Mouse (Mus musculus) testis, adult 2 months (tissue): ENCODE data around the gene Rgs6. TPM values are rescaled to one million over a fixed set of nuclear protein-coding genes. Genes with fewer than 3 reads are reported as not detected.
A peak's percentile ranks its signal among the peaks of the same experiment; 100 is the strongest.

Experiments
- H3K27ac ChIP-seq: fragments of 200-500 bp; 2 replicates; pipeline ENCODE4 v1.5.1; 2012; ENCODE audit warnings: low read depth, low read length; ENCODE audit not compliant: control insufficient read depth, insufficient read depth
- H3K27me3 ChIP-seq: fragments of 200-500 bp; 2 replicates; pipeline ENCODE4 v1.6.1; 2012; ENCODE audit warnings: mild to moderate bottlenecking, low read length, moderate library complexity; ENCODE audit not compliant: control insufficient read depth, insufficient read depth
- H3K36me3 ChIP-seq: fragments of 200-500 bp; 2 replicates; pipeline ENCODE4 v1.6.1; 2012; ENCODE audit warnings: mild to moderate bottlenecking, low read length; ENCODE audit not compliant: control insufficient read depth, insufficient read depth
- H3K4me1 ChIP-seq: fragments of 200-500 bp; 2 replicates; pipeline ENCODE4 v1.6.1; 2012; ENCODE audit warnings: low read length; ENCODE audit not compliant: control insufficient read depth, insufficient read depth
- H3K4me3 ChIP-seq: fragments of 200-500 bp; 2 replicates; pipeline ENCODE4 v1.5.1; 2012; ENCODE audit warnings: low read depth, mild to moderate bottlenecking, low read length, moderate library complexity, mixed read lengths; ENCODE audit not compliant: control insufficient read depth
- CTCF ChIP-seq: fragments of 200-500 bp; IDR thresholded peaks from 2 replicates; pipeline ENCODE4 v1.5.1; 2012; ENCODE audit warnings: low read depth, mild to moderate bottlenecking, inconsistent platforms, low read length, moderate library complexity; ENCODE audit not compliant: control insufficient read depth, insufficient read depth, insufficient replicate concordance
- POLR2A ChIP-seq: fragments of 200-500 bp; IDR thresholded peaks from 2 replicates; pipeline ENCODE4 v1.6.1; 2012; ENCODE audit warnings: low read depth, mild to moderate bottlenecking, inconsistent platforms, low read length, moderate library complexity; ENCODE audit not compliant: control insufficient read depth
- polyA plus RNA-seq: library from polyadenylated mRNA; depleted of rRNA; stranded (reverse); fragments of >200 nt; gene quantifications from 2 replicates; pipeline ENCODE4 v1.2.3, GENCODE M21; 2012

The Rgs6 gene
- polyA plus RNA-seq, 1 experiment, result 0.75 TPM

DNA sequence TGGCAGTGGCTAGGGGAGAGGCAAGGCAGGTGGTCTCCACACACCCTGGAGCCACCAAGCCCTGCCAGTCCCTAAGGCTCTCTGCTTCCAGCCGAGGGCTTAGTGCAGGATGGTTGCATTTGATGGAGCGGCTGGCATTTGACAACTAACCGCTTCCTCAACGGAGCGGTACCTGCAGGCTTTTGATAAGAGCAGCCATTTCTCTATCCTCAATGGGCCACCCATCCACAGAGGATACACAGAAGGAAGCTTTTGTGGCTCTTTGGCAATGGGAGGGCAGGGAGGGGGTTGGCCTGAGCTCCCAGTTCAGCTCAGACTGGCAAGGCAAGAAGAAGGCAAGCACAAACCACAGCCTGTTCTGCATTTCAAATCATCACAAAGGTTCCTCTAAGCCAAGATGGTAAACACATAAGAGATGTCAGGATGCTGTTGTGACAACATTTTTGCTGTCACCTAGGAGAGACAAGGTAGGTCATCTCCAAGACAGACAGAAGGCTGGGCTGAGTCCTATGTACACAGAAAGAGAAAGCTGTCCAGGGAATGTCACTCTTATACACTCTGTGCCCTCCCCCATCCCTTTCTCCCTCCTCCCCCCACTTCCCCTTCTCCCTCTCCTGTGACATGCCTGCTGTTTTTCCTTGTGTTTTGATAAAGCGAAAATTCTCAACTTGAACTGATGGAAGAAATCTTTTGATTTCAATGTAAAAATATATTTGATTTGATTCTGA lies 525.0 kb downstream of the Rgs6 start:
- H3K36me3 ChIP-seq, result no peaks in the 10 kb centered on the region
- H3K27me3 ChIP-seq, result no peaks in the 10 kb centered on the region
- no peak overlapping the region for H3K4me3 ChIP-seq
- no peak overlapping the region for H3K27ac ChIP-seq
- TF ChIP-seq POLR2A (no peak), CTCF (no peak)
- no peaks in the 10 kb centered on the region for H3K4me1 ChIP-seq

- H3K4me3 ChIP-seq, result no peak overlapping the region
- no peaks in the 10 kb centered on the region for H3K4me1 ChIP-seq
- no peak overlapping the region for H3K27ac ChIP-seq
- no peaks in the 10 kb centered on the region for H3K27me3 ChIP-seq
- H3K36me3 ChIP-seq, result no peaks in the 10 kb centered on the region
- TF ChIP-seq POLR2A (no peak), CTCF (no peak)
These were observed 525.9 kb downstream of the Rgs6 start for GRCm38 (mm10) chr12:83113971-83114370.

DNA sequence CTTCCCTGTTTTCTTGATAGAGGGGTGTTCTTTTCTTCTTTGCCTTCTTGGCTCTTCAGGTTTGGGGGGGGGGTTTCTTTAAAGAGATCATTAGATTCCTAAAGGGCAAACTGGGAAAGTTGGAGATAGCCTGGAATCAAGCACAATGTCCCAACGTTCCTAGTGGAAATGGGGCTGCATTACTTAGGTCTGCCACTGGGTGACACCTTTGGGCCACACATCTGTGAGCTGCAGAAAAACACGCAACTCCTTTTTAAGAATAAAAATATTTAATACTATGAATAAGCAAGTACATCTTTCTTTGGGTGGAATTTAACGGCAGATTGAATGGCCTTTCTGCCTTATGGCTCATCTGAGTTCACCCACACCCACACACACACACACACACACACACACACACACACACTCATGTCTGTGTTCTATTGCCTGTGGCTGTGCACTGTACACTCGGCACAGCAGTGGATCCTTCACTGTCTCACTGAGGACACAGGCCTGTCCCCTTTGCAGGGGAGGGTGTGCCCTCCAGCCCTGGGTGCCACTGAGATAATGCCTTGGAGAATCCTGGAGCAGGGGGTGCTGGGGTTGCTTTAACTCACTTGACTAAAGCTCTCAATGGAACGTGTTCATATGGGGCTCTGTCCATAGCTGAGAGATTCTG lies 526.4 kb downstream of the Rgs6 start:
- TF ChIP-seq CTCF (peak; percentile 44; the same call in 1 of the 2 replicates), POLR2A (no peak)

DNA sequence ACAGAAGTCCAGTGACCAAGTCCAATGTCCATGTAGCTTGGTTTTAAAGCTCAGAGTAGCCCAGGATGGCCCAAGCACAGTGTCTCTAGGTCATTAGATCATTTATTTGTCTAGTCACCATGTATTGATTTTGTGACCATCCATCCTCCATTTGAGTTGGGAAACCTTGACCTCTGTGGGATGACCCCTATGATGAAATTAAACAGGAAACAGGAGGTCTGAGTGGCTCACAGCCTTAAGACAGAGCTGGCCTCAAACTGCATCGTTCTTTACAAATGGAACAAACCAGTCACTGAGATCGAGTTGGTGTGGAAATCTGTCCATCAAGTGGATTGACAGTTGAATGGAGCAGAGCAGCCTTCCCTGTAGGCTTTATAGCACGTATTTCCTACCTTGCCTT lies 536.0 kb downstream of the Rgs6 start:
- Histone ChIP-seq H3K36me3 (no peaks in the 10 kb centered on the region), H3K27ac (no peak overlapping the region), H3K4me3 (no peak overlapping the region), H3K27me3 (no peaks in the 10 kb centered on the region), H3K4me1 (peaks cover 2% of the 10 kb centered on the region)
- TF ChIP-seq CTCF, result no peak
- TF ChIP-seq POLR2A, result no peak

More for the DNA sequence above, 526.4 kb downstream of the Rgs6 start:
- Histone ChIP-seq H3K27ac (no peak overlapping the region), H3K27me3 (no peaks in the 10 kb centered on the region), H3K36me3 (no peaks in the 10 kb centered on the region), H3K4me3 (no peak overlapping the region), H3K4me1 (no peaks in the 10 kb centered on the region)

DNA sequence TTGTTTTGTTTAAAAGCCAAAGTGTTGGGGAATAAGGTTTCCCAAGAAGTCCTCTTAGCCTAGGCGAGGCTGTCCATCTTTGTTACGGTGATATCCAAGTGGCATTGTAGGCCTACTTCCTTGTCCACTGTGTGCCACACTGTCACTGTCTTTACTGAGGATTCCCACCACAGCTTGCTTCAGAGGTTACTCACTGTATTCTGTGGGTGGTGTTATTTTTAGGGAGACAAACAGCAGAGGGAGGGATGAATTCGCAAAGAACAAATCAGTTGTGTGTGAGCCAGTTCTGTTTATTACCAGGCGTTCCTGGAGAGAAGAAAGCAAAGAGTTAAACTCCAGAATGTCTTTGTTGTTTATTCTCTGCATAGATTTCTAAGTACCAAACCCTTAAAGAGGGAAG lies 537.2 kb downstream of the Rgs6 start:
- no peaks in the 10 kb centered on the region for H3K27me3 ChIP-seq
- TF ChIP-seq CTCF (no peak), POLR2A (no peak)
- no peak overlapping the region for H3K27ac ChIP-seq
- peaks cover 2% of the 10 kb centered on the region for H3K4me1 ChIP-seq
- no peak overlapping the region for H3K4me3 ChIP-seq
- no peaks in the 10 kb centered on the region for H3K36me3 ChIP-seq

DNA sequence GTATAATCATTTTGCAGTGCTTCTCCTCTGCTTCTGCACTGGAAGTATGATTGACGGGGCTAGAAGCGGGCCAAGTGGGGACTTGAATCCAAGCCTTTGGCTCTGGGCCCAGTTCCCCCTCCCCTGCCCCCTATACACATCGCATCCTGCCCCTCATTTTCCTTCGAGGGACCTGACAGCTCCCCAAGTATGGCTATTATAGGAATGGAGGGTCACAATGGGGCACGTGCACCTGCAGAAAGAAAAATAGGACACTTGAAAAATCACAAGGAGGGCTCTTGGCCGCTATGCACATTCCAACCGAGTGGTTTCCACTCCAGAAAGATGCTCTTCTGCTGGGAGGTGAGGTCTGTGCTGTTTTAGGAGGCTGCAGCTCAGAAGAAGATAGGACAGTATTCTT lies 538.8 kb downstream of the Rgs6 start:
- no peak for TF ChIP-seq CTCF
- TF ChIP-seq POLR2A, result no peak
- H3K27ac ChIP-seq, result no peak overlapping the region
- peaks cover 2% of the 10 kb centered on the region for H3K4me1 ChIP-seq
- no peak overlapping the region for H3K4me3 ChIP-seq
- H3K27me3 ChIP-seq, result no peaks in the 10 kb centered on the region
- H3K36me3 ChIP-seq, result no peaks in the 10 kb centered on the region

DNA sequence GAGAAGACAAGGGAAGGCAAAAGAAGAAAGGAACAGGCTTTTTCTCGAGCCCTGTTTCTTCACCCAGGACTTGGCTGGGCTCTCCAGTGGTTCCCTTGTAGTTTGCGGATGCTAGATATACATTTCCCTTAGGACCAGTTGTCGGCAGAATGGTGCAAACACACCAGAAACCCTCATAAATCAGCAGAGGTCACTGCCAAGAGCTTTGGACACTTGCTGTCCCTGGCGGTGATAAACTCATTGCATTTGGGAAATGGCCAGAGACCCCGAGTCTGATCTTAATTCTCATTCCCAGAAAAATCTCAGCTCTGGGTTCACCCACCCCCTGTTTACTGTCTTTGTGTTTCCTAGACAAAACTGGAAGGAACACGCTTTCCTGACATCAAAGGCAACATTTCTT lies 539.9 kb downstream of the Rgs6 start:
- Histone ChIP-seq H3K36me3 (no peaks in the 10 kb centered on the region), H3K4me1 (no peaks in the 10 kb centered on the region), H3K27me3 (no peaks in the 10 kb centered on the region), H3K27ac (no peak overlapping the region), H3K4me3 (no peak overlapping the region)
- TF ChIP-seq CTCF (no peak), POLR2A (no peak)

DNA sequence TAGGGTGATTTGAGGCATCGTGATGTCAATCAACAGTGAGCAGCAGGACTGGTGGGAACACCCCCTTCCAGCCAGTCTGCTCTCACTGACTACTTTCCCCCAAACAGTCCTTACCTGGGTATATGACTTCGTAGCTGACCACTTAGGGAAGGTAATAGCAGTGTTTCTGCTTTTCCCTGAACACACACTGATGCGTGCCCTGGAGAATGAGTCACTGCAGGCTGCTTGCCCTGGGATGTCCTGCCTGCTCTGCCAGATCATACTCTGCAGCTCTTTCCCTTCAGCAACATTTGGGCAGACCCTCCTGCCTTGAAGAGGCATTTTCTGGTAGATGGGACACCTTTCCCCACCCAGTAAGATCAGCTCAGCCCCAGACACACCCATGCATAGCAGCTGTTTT lies 540.5 kb downstream of the Rgs6 start:
- H3K36me3 ChIP-seq, result no peaks in the 10 kb centered on the region
- no peaks in the 10 kb centered on the region for H3K4me1 ChIP-seq
- no peak overlapping the region for H3K4me3 ChIP-seq
- no peak for TF ChIP-seq CTCF
- TF ChIP-seq POLR2A, result no peak
- no peak overlapping the region for H3K27ac ChIP-seq
- H3K27me3 ChIP-seq, result no peaks in the 10 kb centered on the region
